ENCODE assay signal across 8 mouse cellular contexts in the genomic region with DNA sequence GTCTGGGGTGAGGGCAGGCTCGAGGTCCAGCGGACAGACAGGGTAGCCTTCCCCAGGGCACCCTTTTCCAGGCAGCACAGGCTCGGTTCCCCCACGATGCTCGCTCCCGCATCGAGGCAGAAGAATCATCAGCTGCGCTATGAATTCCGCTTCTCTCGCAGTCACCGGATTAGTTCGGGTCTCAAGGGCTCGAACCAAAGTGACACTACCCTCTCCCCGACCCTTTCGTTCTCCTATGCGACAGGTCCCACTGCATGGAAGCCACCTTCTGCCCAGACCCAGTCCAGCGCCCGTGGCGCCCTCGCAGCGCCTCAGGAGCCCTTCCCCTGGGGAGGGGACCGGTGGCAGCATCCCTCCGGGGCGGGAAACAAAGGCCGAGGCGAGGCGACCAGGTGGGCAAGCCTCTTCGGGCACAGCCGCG. TPM values are rescaled to one million over a fixed set of nuclear protein-coding genes. Genes with fewer than 3 reads are reported as not detected.
DNase-seq lines count a peak whose midpoint lies in the region; ATAC-seq and TF ChIP-seq lines count a peak whose summit lies in the region.

No protein-coding gene starts in this region.

- ATAC-seq in forebrain, embryonic 14.5 days: peak; percentile 22
- peak; percentile 22; the same call in 1 of the 2 replicates for ATAC-seq in liver, embryonic 11.5 days (replicated peaks; ENCODE audit: low FRiP score)

- 0 out of 2 replicates have a peak, but pooled peaks cover 2% of the 10 kb centered on the region for H3K27me3 ChIP-seq in forebrain, embryonic 14.5 days (replicated peaks; ENCODE audit: control insufficient read depth, insufficient read depth, low read length)
- H3K27me3 ChIP-seq in liver, embryonic 11.5 days (replicated peaks; ENCODE audit: control insufficient read depth, insufficient read depth, low read length): peaks cover 34% of the 10 kb centered on the region
- H3K27me3 ChIP-seq in splenic B cell, adult 2 months (ENCODE audit: control insufficient read depth, insufficient read depth, low read length, poor library complexity, severe bottlenecking): no peaks in the 10 kb centered on the region

- no peaks in the 10 kb centered on the region for H3K9me3 ChIP-seq in forebrain, embryonic 14.5 days (replicated peaks; ENCODE audit: control insufficient read depth, low read length)
- H3K9me3 ChIP-seq in liver, embryonic 11.5 days (ENCODE audit: control insufficient read depth, low read length): no peaks in the 10 kb centered on the region

- TF ChIP-seq POLR2A in brain, embryonic 14.5 days (IDR thresholded peaks at IDR 0.05; ENCODE audit: borderline replicate concordance, extremely low read depth, insufficient read depth, insufficient read length, poor library complexity, severe bottlenecking): no peak

- peak; percentile 28 to 29 for DNase-seq in layer of hippocampus, adult 18-20 months (ENCODE audit: low spot score in 2 of 2)
- DNase-seq in layer of hippocampus, adult 11-12 months (ENCODE audit: low spot score): no peak
- peak; percentile 47 for DNase-seq in brain, embryonic 14.5 days (ENCODE audit: low read depth)
- peak; percentile 39 for DNase-seq in forebrain, embryonic 14.5 days (ENCODE audit: low spot score)
- no peak for DNase-seq in liver, embryonic 11.5 days (ENCODE audit: low spot score)
- DNase-seq in splenic B cell, adult 2 months (ENCODE audit: low read depth, low spot score): peak; percentile 43
- no peak for DNase-seq in Muller cell, postnatal 12 days (ENCODE audit: inconsistent ontology term)
- DNase-seq in cerebellum, adult 11 months: no peak

- H3K9ac ChIP-seq in forebrain, embryonic 14.5 days (ENCODE audit: low read length): peak overlapping the region; percentile 83
- H3K9ac ChIP-seq in liver, embryonic 11.5 days (ENCODE audit: low read depth, low read length): peak overlapping the region; percentile 31; the same call in 1 of the 2 replicates

- peaks cover 17% of the 10 kb centered on the region; the same call in 1 of the 2 replicates for H3K4me1 ChIP-seq in forebrain, embryonic 14.5 days (ENCODE audit: control insufficient read depth, insufficient read depth, low read length)
- H3K4me1 ChIP-seq in liver, embryonic 11.5 days (replicated peaks; ENCODE audit: control insufficient read depth, insufficient read depth, low read length): peaks cover 3% of the 10 kb centered on the region; the same call in 1 of the 2 replicates

- WGBS in forebrain, embryonic 14.5 days: 0% methylated on average over 29 of the region's 30 CpGs
- 2% methylated on average over 30 of the region's 30 CpGs for WGBS in liver, embryonic 11.5 days

- H3K4me3 ChIP-seq in forebrain, embryonic 14.5 days (ENCODE audit: low read depth, low read length): peak overlapping the region; percentile 69
- peak overlapping the region; percentile 63 for H3K4me3 ChIP-seq in liver, embryonic 11.5 days (ENCODE audit: low read depth, low read length)

- H3K27ac ChIP-seq in forebrain, embryonic 14.5 days (ENCODE audit: low read depth, low read length): peak overlapping the region; percentile 58
- H3K27ac ChIP-seq in liver, embryonic 11.5 days (ENCODE audit: low read depth, low read length): no peak overlapping the region; the same call in 1 of the 2 replicates

- no peak for TF ChIP-seq CTCF in brain, embryonic 14.5 days (IDR thresholded peaks at IDR 0.05; ENCODE audit: borderline replicate concordance, extremely low read depth, insufficient read depth, insufficient read length)

- peak overlapping the region; percentile 66 for H3K4me2 ChIP-seq in forebrain, embryonic 14.5 days (ENCODE audit: low read length)
- H3K4me2 ChIP-seq in liver, embryonic 11.5 days: peak overlapping the region; percentile 85

- H3K36me3 ChIP-seq in forebrain, embryonic 14.5 days (ENCODE audit: control insufficient read depth, insufficient read depth, low read length): no peaks in the 10 kb centered on the region
- H3K36me3 ChIP-seq in liver, embryonic 11.5 days (ENCODE audit: control insufficient read depth, insufficient read depth, low read length): no peaks in the 10 kb centered on the region
- H3K36me3 ChIP-seq in splenic B cell, adult 2 months (ENCODE audit: control insufficient read depth, insufficient read depth, low read length, poor library complexity, severe bottlenecking): no peaks in the 10 kb centered on the region

RNA-seq across cellular contexts. Expression of gene Tmem108, which starts 0.5 kb away (rescaled TPM):
- total RNA-seq in layer of hippocampus, adult 18-20 months (2021): 10 to 100 TPM; 32.1 to 35.4 TPM
- polyA plus RNA-seq in brain, embryonic 14.5 days (2012; rRNA removed): 28.2 and 34.8 TPM in 2 replicates
- 41.5 and 62.0 TPM in 2 replicates for polyA plus RNA-seq in forebrain, embryonic 14.5 days (2014; fragmentation: Nextera tagmentation; extraction: Ambion mirVana)
- 15.0 and 17.6 TPM in 2 replicates for polyA plus RNA-seq in liver, embryonic 11.5 days (2014; fragmentation: Nextera tagmentation; extraction: Ambion mirVana)

Comparison
In these comparisons a context has a peak if more than half of its experiments do, and no peak if none do; other contexts are left out.
1. DNase-seq: peak in layer of hippocampus, adult 18-20 months (2 of 2), brain, embryonic 14.5 days (single experiment), forebrain, embryonic 14.5 days (single experiment) and splenic B cell, adult 2 months (single experiment); none in layer of hippocampus, adult 11-12 months (single experiment), liver, embryonic 11.5 days (single experiment), Muller cell, postnatal 12 days (single experiment) and cerebellum, adult 11 months (single experiment).